In the genomic region with DNA sequence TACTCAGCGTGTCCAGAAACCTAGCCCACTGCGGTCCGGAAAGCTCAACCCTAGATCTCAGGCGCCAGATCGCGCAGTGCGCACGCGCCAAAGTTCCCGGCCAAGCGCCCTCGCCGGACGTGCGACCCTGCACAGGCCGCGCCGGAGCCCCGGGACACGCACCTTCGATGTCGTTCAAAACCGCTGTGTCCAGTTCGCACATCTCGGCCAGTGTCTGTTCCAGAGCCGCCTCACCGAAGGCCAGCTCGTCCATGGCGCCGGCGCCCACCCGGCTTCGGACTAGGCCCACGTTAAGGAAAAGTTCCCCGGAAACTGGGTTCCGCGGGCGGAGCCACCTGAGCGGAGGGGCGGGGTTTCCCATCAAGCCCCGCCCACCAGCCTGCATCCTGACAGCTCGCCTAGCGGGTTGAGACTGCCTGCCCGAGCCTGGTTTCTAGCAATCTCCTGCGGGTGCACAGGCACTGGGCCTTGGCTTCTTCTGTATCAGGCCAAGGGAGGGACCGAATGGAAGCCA, we compare ENCODE assay signal across 8 mouse cellular contexts. TPM values are rescaled to one million over a fixed set of nuclear protein-coding genes. Genes with fewer than 3 reads are reported as not detected.
A peak's percentile ranks its signal among the peaks of the same experiment; 100 is the strongest.
DNase-seq lines count a peak whose midpoint lies in the region; ATAC-seq and TF ChIP-seq lines count a peak whose summit lies in the region.

No protein-coding gene starts in this region.

- TF ChIP-seq POLR2A in brain, embryonic 14.5 days (IDR thresholded peaks at IDR 0.05; ENCODE audit: borderline replicate concordance, extremely low read depth, insufficient read depth, insufficient read length, poor library complexity, severe bottlenecking) = no peak
- peak; percentile 48; the same call in 1 of the 2 replicates for TF ChIP-seq POLR2A in liver, adult 2 months (IDR thresholded peaks at IDR 0.05; ENCODE audit: extremely low read depth, insufficient read depth, low read length)

- TF ChIP-seq CTCF in brain, embryonic 14.5 days (IDR thresholded peaks at IDR 0.05; ENCODE audit: borderline replicate concordance, extremely low read depth, insufficient read depth, insufficient read length) = no peak
- no peak for TF ChIP-seq CTCF in liver, adult 2 months (IDR thresholded peaks at IDR 0.05; ENCODE audit: low read depth, low read length)

- peak; percentile 83 for ATAC-seq in heart, embryonic 12.5 days (ENCODE audit: insufficient number of reproducible peaks, low FRiP score)
- ATAC-seq in kidney, embryonic 16.5 days (ENCODE audit: low FRiP score, low TSS enrichment) = peak; percentile 81
- ATAC-seq in monocyte, adult 5-6 weeks (replicated peaks; ENCODE audit: insufficient number of reproducible peaks, low FRiP score, low TSS enrichment, poor library complexity, severe bottlenecking) = peak; percentile 75

- peaks cover 90% of the 10 kb centered on the region for H3K4me1 ChIP-seq in erythroblast, embryonic 14.5 days (ENCODE audit: control insufficient read depth)
- H3K4me1 ChIP-seq in heart, embryonic 12.5 days (replicated peaks) = peaks cover 55% of the 10 kb centered on the region
- peaks cover 32% of the 10 kb centered on the region for H3K4me1 ChIP-seq in kidney, embryonic 16.5 days (ENCODE audit: insufficient read depth, low read length)
- H3K4me1 ChIP-seq in liver, adult 2 months (ENCODE audit: control insufficient read depth, insufficient read depth, low read length) = peaks cover 39% of the 10 kb centered on the region

- DNase-seq in CD4-positive helper T cell, adult 2 months (ENCODE audit: low read depth, low spot score) = peak; percentile 95
- DNase-seq in brain, embryonic 14.5 days (ENCODE audit: low read depth) = peak; percentile 91
- DNase-seq in liver, adult 2 months (ENCODE audit: extremely low read depth, low read depth, low spot score) = peak; percentile 77
- DNase-seq in spleen, postnatal 36 days (ENCODE audit: low spot score in 2 of 2) = peak; percentile 87

- H3K27me3 ChIP-seq in erythroblast, embryonic 14.5 days (ENCODE audit: control insufficient read depth) = no peaks in the 10 kb centered on the region
- no peaks in the 10 kb centered on the region for H3K27me3 ChIP-seq in heart, embryonic 12.5 days (replicated peaks)
- H3K27me3 ChIP-seq in kidney, embryonic 16.5 days (ENCODE audit: insufficient read depth, low read length) = no peaks in the 10 kb centered on the region
- no peaks in the 10 kb centered on the region for H3K27me3 ChIP-seq in liver, adult 2 months (ENCODE audit: control insufficient read depth, insufficient read depth, low read length)

- peaks cover 37% of the 10 kb centered on the region for H3K36me3 ChIP-seq in erythroblast, embryonic 14.5 days (ENCODE audit: control insufficient read depth)
- peaks cover 16% of the 10 kb centered on the region for H3K36me3 ChIP-seq in heart, embryonic 12.5 days
- peaks cover 4% of the 10 kb centered on the region; the same call in 1 of the 2 replicates for H3K36me3 ChIP-seq in kidney, embryonic 16.5 days (ENCODE audit: insufficient read depth, low read length)
- H3K36me3 ChIP-seq in liver, adult 2 months (ENCODE audit: control insufficient read depth, insufficient read depth, low read length) = no peaks in the 10 kb centered on the region

- H3K79me2 ChIP-seq in liver, adult 2 months (ENCODE audit: control insufficient read depth, insufficient read depth, low read length) = peaks cover 39% of the 10 kb centered on the region

- peak overlapping the region; percentile 83 for H3K4me3 ChIP-seq in erythroblast, embryonic 14.5 days (replicated peaks)
- H3K4me3 ChIP-seq in heart, embryonic 12.5 days = peak overlapping the region; percentile 67
- peak overlapping the region; percentile 62 for H3K4me3 ChIP-seq in kidney, embryonic 16.5 days (ENCODE audit: low read length)
- peak overlapping the region; percentile 89 for H3K4me3 ChIP-seq in liver, adult 2 months (ENCODE audit: insufficient read depth, low read depth, low read length)

- peak overlapping the region; percentile 86 for H3K4me2 ChIP-seq in heart, embryonic 12.5 days
- peak overlapping the region; percentile 72 for H3K4me2 ChIP-seq in kidney, embryonic 16.5 days (replicated peaks; ENCODE audit: low read depth, low read length)

- peaks cover 5% of the 10 kb centered on the region for H3K9me3 ChIP-seq in erythroblast, embryonic 14.5 days (ENCODE audit: control insufficient read depth, low read length)
- no peaks in the 10 kb centered on the region for H3K9me3 ChIP-seq in heart, embryonic 12.5 days (replicated peaks)
- H3K9me3 ChIP-seq in kidney, embryonic 16.5 days (ENCODE audit: low read length) = no peaks in the 10 kb centered on the region

- H3K9ac ChIP-seq in heart, embryonic 12.5 days = peak overlapping the region; percentile 82
- peak overlapping the region; percentile 71 for H3K9ac ChIP-seq in kidney, embryonic 16.5 days (replicated peaks; ENCODE audit: low read length)
- H3K9ac ChIP-seq in liver, adult 2 months (ENCODE audit: low read depth, low read length) = peak overlapping the region; percentile 95

- WGBS in heart, embryonic 12.5 days = under 1% methylated on average over 46 of the region's 46 CpGs
- WGBS in kidney, embryonic 16.5 days = under 1% methylated on average over 46 of the region's 46 CpGs
- WGBS in liver, adult 2 months = 0% methylated on average over 46 of the region's 46 CpGs

- peak overlapping the region; percentile 88 for H3K27ac ChIP-seq in heart, embryonic 12.5 days (ENCODE audit: poor library complexity, severe bottlenecking)
- H3K27ac ChIP-seq in kidney, embryonic 16.5 days (ENCODE audit: low read length) = peak overlapping the region; percentile 74
- peak overlapping the region; percentile 77 for H3K27ac ChIP-seq in liver, adult 2 months (replicated peaks; ENCODE audit: insufficient read depth, low read depth, low read length)

RNA-seq across cellular contexts. Expression of gene Srebf1, which starts 2.0 kb away (rescaled TPM):
- 71.9 and 78.9 TPM in 2 replicates for polyA plus RNA-seq in brain, embryonic 14.5 days (2012; rRNA removed)
- polyA plus RNA-seq in erythroblast, embryonic 14.5 days (2012) = 10.0 and 12.3 TPM in 2 replicates
- polyA plus RNA-seq in heart, embryonic 12.5 days (2016; fragmentation: Nextera tagmentation; extraction: Ambion mirVana) = 39.7 and 41.1 TPM in 2 replicates
- 51.3 and 62.2 TPM in 2 replicates for polyA plus RNA-seq in kidney, embryonic 16.5 days (2015; fragmentation: Nextera tagmentation; extraction: Ambion mirVana)
- total RNA-seq in liver, adult 2 months (2014; rRNA removed) = 151 and 152 TPM in 2 replicates
- polyA plus RNA-seq in liver, adult 2 months (2012; rRNA removed) = 477 and 580 TPM in 2 replicates
- 28.9 to 48.1 TPM (median 45.7 TPM) in 3 replicates for total RNA-seq in monocyte, adult 5-6 weeks (2017)

Comparison
In these comparisons a context has a peak if more than half of its experiments do, and no peak if none do; other contexts are left out.
1. Peak in every context shown above with its lines: DNase-seq, ATAC-seq, H3K4me3 ChIP-seq and H3K27ac ChIP-seq.